Mouse (Mus musculus) small intestine, adult 2 months (tissue): Measurements from ENCODE around the gene Il21r. TPM values are rescaled to one million over a fixed set of nuclear protein-coding genes. Genes with fewer than 3 reads are reported as not detected.

Experiments
- H3K27ac ChIP-seq: fragments of 200-500 bp; 2 replicates; pipeline ENCODE4 v1.5.1; 2012; ENCODE audit warnings: low read depth, low read length, control low read depth, inconsistent platforms; ENCODE audit not compliant: insufficient read depth
- H3K27me3 ChIP-seq: fragments of 200-500 bp; 2 replicates; pipeline ENCODE4 v1.6.1; 2012; ENCODE audit warnings: mild to moderate bottlenecking, moderate library complexity, low read length, inconsistent platforms; ENCODE audit not compliant: control insufficient read depth, insufficient read depth
- H3K36me3 ChIP-seq: fragments of 200-500 bp; 2 replicates; pipeline ENCODE4 v1.6.1; 2012; ENCODE audit warnings: mild to moderate bottlenecking, low read length, control low read depth, inconsistent platforms; ENCODE audit not compliant: control insufficient read depth, insufficient read depth
- H3K4me1 ChIP-seq: fragments of 200-500 bp; 2 replicates; pipeline ENCODE4 v1.6.1; 2012; ENCODE audit warnings: low read length, inconsistent platforms, mixed read lengths; ENCODE audit not compliant: control insufficient read depth, insufficient read depth, insufficient read length
- H3K4me3 ChIP-seq: fragments of 200-500 bp; 2 replicates; pipeline ENCODE4 v1.5.1; 2012; ENCODE audit warnings: low read depth, mild to moderate bottlenecking, control low read depth, inconsistent platforms, low read length, moderate library complexity
- CTCF ChIP-seq: fragments of 200-500 bp; IDR thresholded peaks from 2 replicates; pipeline ENCODE4 v1.5.1; 2012; ENCODE audit warnings: low read depth, mild to moderate bottlenecking, control low read depth, inconsistent platforms, low read length, moderate library complexity, mixed read lengths; ENCODE audit not compliant: insufficient replicate concordance, insufficient read length; ENCODE audit errors: extremely low read depth
- POLR2A ChIP-seq: fragments of 200-500 bp; IDR thresholded peaks from 2 replicates; pipeline ENCODE4 v1.6.1; 2012; ENCODE audit warnings: low read depth, mild to moderate bottlenecking, control low read depth, inconsistent platforms, low read length, moderate library complexity
- WGBS: fragments of 180-500 bp; shearing (Covaris S2); methylation state at CpG from one replicate; pipeline ENCODE4 v1.1.7; 2018; 5-methylcytosine and 5-hydroxymethylcytosine counted together
- polyA plus RNA-seq: library from polyadenylated mRNA; depleted of rRNA; stranded (reverse); fragments of >200 nt; gene quantifications from 2 replicates; pipeline ENCODE4 v1.2.3, GENCODE M21; 2012

The Il21r gene
- polyA plus RNA-seq, 1 experiment = 13.4 TPM

DNA sequence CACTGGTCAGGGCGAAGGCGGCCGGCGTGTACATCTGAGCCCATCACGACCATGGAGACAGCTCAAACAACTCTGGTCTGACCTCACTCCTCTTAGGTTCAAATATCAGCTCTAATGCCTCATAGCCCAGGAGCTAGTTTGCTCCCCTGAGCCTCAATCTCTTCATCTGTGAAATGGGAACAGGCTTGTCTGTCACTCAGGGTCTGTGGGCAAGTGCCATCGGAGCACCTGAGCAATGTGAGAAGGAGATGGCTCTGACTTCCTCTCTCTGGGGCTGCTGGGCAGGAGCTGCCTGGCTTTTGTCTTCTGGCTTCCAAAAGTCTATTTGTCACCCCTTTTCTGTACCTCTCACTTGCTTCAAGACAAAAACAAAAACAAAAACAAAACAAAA lies 2.0 kb upstream of the Il21r start:
- Histone ChIP-seq H3K27ac (no peak overlapping the region), H3K27me3 (no peaks in the 10 kb centered on the region), H3K36me3 (no peaks in the 10 kb centered on the region), H3K4me1 (0 out of 2 replicates have a peak, but pooled peaks cover 3% of the 10 kb centered on the region), H3K4me3 (no peak overlapping the region)
- 82% methylated on average over 6 of the region's 6 CpGs for WGBS
- TF ChIP-seq POLR2A = no peak
- no peak for TF ChIP-seq CTCF

DNA sequence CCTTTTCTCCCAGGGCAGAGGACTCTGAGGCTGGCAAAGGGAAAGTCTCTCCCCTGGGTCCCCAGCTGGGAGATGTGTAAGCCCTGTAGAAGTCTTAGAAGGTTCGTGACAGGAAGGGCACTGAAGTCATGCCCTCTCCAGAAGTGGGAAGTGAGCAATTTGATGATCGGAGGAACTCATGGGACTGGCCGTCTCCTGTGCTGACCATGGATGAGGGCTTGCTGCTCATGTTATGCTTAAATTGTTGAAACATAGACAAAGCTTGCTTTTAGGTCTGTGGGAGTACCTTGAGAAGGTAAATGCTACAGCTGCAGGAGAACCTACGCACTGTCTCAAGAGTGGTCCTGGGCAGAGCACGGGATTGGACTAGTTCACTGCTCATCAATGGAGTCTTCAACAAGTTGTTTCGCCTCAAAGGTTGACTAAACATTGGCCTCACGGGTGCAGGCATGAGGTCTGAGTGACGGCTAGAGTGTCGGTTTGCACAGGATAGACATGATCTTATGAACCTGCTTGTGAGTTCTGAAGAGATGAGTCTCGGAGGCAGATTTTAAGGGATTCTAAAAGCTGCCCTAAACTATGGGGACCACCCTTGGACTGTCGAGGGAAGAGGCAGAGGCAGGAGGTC lies 1.3 kb upstream of the Il21r start:
- WGBS = 67% methylated on average over 11 of the region's 11 CpGs
- no peaks in the 10 kb centered on the region for H3K27me3 ChIP-seq
- H3K36me3 ChIP-seq = no peaks in the 10 kb centered on the region
- no peak for TF ChIP-seq POLR2A
- TF ChIP-seq CTCF = no peak
- 0 out of 2 replicates have a peak, but pooled peaks cover 3% of the 10 kb centered on the region for H3K4me1 ChIP-seq
- no peak overlapping the region; the same call in 1 of the 2 replicates for H3K27ac ChIP-seq
- no peak overlapping the region for H3K4me3 ChIP-seq

DNA sequence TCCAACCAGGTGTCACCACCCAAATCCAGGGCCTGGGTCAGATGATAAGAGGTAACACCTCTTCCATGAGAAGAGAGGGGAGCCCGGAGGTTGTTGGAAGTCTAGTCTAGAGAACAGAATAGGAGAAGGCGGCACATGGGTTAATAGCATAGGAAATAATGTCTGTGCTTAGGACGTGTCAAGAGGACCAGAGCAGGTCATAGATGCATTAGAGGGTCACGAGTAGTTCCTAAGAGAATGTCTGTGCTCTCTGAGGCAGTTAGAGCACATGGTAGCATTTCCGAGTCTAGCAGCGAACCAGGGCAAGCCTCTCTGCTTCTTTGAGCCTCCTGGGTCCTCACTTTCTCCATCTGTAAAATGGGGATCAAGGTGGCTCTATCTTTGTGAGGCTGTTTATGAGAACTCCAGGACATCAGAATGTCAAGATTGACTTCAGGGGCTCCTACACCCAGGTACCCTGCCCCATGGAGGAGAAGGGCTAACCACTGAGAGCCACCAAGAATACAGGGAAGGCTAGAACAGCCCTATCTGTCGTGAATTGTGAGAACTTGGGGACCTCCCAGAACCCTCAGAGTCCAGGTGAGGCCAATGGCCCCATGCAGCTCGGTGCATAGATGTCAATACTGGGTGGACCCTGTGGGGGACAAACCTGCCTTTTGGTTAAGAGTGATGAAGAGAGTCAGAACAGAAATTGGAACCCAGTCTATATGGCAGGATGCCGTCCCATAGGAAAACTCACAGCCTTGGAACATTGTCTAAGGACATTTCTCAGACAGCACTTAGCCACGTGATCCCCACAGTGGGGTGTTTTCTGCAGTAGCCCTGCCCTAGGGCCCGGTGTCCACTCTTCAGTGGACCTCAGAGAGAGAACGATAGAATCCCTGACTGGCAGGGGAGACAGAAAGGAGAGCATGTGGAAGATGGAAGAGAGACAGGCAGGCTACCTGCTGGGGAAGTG lies 1.4 kb downstream of the Il21r start:
- H3K27me3 ChIP-seq = no peaks in the 10 kb centered on the region
- H3K36me3 ChIP-seq = no peaks in the 10 kb centered on the region
- 68% methylated on average over 12 of the region's 12 CpGs for WGBS
- peak overlapping the region; percentile 53; the same call in 1 of the 2 replicates for H3K27ac ChIP-seq
- H3K4me1 ChIP-seq = 0 out of 2 replicates have a peak, but pooled peaks cover 3% of the 10 kb centered on the region
- peak overlapping the region; percentile 38 for H3K4me3 ChIP-seq
- TF ChIP-seq CTCF = no peak
- no peak for TF ChIP-seq POLR2A

DNA sequence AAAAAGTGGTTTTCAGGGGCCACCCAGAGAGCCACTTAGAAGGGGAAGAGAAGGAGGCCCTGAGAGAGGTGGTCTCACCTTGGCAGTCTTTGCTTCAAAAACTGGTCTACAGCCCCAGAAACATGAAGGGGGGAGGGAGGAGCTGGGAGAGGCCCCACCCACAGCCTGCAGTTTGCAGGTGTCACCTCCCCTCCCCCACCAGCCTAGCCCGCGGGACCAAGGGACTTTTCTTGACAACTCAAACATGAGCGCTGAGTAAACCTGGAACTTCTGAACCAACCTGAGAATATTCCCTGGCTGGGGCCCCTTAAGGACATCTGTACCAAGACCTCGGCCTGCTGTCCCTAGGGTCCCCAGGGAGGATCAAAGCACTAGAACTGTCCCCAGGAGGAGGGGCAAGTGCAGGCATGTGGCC lies 2.5 kb downstream of the Il21r start:
- H3K4me3 ChIP-seq = peak overlapping the region; percentile 27
- no peaks in the 10 kb centered on the region for H3K36me3 ChIP-seq
- H3K4me1 ChIP-seq = 0 out of 2 replicates have a peak, but pooled peaks cover 3% of the 10 kb centered on the region
- WGBS = 21% methylated on average over 4 of the region's 4 CpGs
- H3K27me3 ChIP-seq = no peaks in the 10 kb centered on the region
- TF ChIP-seq CTCF (no peak), POLR2A (no peak)
- no peak overlapping the region for H3K27ac ChIP-seq

GRCm38 (mm10) chr7:125606265-125607164 lies 3.3 kb downstream of the Il21r start:
- peak overlapping the region; percentile 33; the same call in 1 of the 2 replicates for H3K27ac ChIP-seq
- peak overlapping the region; percentile 27; the same call in 1 of the 2 replicates for H3K4me3 ChIP-seq
- H3K27me3 ChIP-seq = no peaks in the 10 kb centered on the region
- 0 out of 2 replicates have a peak, but pooled peaks cover 3% of the 10 kb centered on the region for H3K4me1 ChIP-seq
- H3K36me3 ChIP-seq = no peaks in the 10 kb centered on the region
- TF ChIP-seq POLR2A (no peak), CTCF (no peak)
- 71% methylated on average over 2 of the region's 2 CpGs for WGBS

- TF ChIP-seq POLR2A (no peak), CTCF (no peak)
- Histone ChIP-seq H3K36me3 (no peaks in the 10 kb centered on the region), H3K4me3 (peak overlapping the region; percentile 31), H3K27me3 (no peaks in the 10 kb centered on the region), H3K27ac (peak overlapping the region; percentile 73), H3K4me1 (no peaks in the 10 kb centered on the region)
- 62% methylated on average over 6 of the region's 6 CpGs for WGBS
Observed at GRCm38 (mm10) chr7:125607384-125608182, 4.4 kb downstream of the Il21r start.
